Mouse (Mus musculus) myocyte (in vitro differentiated cells): Measurements from ENCODE around the gene Tectb.

Experiments
- MAX ChIP-seq: IDR thresholded peaks from one replicate; pipeline ENCODE4 v1.6.1; 2011; ENCODE audit warnings: low read depth, mild to moderate bottlenecking, control low read depth
- MYOD1 ChIP-seq, 3 experiments: IDR thresholded peaks; one replicate each; pipeline ENCODE4 v1.6.1; 2011; ENCODE audit warnings: control low read depth in 2 of 3, low read depth in 2 of 3, mild to moderate bottlenecking in 2 of 3, moderate library complexity in 1 of 3; ENCODE audit not compliant: insufficient read length in 2 of 3, control insufficient read depth in 1 of 3
- MYOG ChIP-seq, 3 experiments: IDR thresholded peaks; one replicate each; pipeline ENCODE4 v1.6.1; 2011; ENCODE audit warnings: control low read depth in 2 of 3, low read depth in 2 of 3, mild to moderate bottlenecking in 2 of 3; ENCODE audit not compliant: insufficient read length in 2 of 3, control insufficient read depth in 1 of 3, insufficient read depth in 1 of 3
- POLR2A ChIP-seq: IDR thresholded peaks from one replicate; pipeline ENCODE4 v1.6.1; 2011; ENCODE audit warnings: low read depth, mild to moderate bottlenecking, control low read depth, moderate library complexity; ENCODE audit not compliant: insufficient read length
- POLR2AphosphoS2 ChIP-seq: IDR thresholded peaks from one replicate; pipeline ENCODE4 v1.6.1; 2011; ENCODE audit warnings: low read depth, control low read depth; ENCODE audit not compliant: insufficient read length
- SRF ChIP-seq: IDR thresholded peaks from one replicate; pipeline ENCODE4 v1.6.1; 2011; ENCODE audit warnings: low read depth; ENCODE audit not compliant: control insufficient read depth, insufficient read length
- TCF12 ChIP-seq: IDR thresholded peaks from one replicate; pipeline ENCODE4 v1.6.1; 2011; ENCODE audit warnings: mild to moderate bottlenecking, control low read depth; ENCODE audit not compliant: poor library complexity, insufficient read depth, severe bottlenecking
- USF1 ChIP-seq: IDR thresholded peaks from one replicate; pipeline ENCODE4 v1.6.1; 2011; ENCODE audit warnings: low read depth, mild to moderate bottlenecking, control low read depth, moderate library complexity

GRCm38 (mm10) chr19:55193717-55194394 is 13.3 kb downstream of the Tectb start:
- no peak for TF ChIP-seq MAX
- TF ChIP-seq POLR2A = no peak
- TF ChIP-seq TCF12 = no peak
- TF ChIP-seq MYOG (IDR thresholded peaks at IDR 0.05; ENCODE audit: control insufficient read depth in 1 of 3, insufficient read depth in 1 of 3, insufficient read length in 2 of 3, low read depth in 2 of 3) = no peak
- TF ChIP-seq SRF = no peak
- no peak for TF ChIP-seq USF1
- no peak for TF ChIP-seq POLR2AphosphoS2
- TF ChIP-seq MYOD1 (IDR thresholded peaks at IDR 0.05; ENCODE audit: control insufficient read depth in 1 of 3, insufficient read length in 2 of 3, low read depth in 2 of 3) = no peak
